ENCODE assay signal across 17 mouse cellular contexts in genomic region chr4:83623732-83624131, GRCm38 (mm10).
DNase-seq lines count a peak whose midpoint lies in the region; ATAC-seq and TF ChIP-seq lines count a peak whose summit lies in the region.
"Had no signal": no experiment of that assay in that cellular context is flagged by ENCODE, and none has a peak within 500 bp of the region (broad histone marks: within the 10 kb centered on the region; RNA-seq: fewer than 3 reads in every experiment).

No protein-coding gene starts in this region.

- H3K27ac ChIP-seq in liver, embryonic 11.5 days (ENCODE audit: low read depth, low read length) = no peak overlapping the region
- H3K27ac ChIP-seq in lung, postnatal 0 days (ENCODE audit: low read length) = no peak overlapping the region
- no peak overlapping the region; the same call in 1 of the 2 replicates for H3K27ac ChIP-seq in liver, embryonic 15.5 days (replicated peaks)
- H3K27ac ChIP-seq: embryonic facial prominence, embryonic 15.5 days; forebrain, embryonic 15.5 days; heart, embryonic 15.5 days; hindbrain, embryonic 13.5 days had no signal

- H3K4me2 ChIP-seq in liver, embryonic 11.5 days = peak overlapping the region; percentile 26
- H3K4me2 ChIP-seq in lung, postnatal 0 days (replicated peaks; ENCODE audit: low read depth, low read length) = peak overlapping the region; percentile 25; the same call in 1 of the 2 replicates
- H3K4me2 ChIP-seq in liver, embryonic 15.5 days = peak overlapping the region; percentile 38
- H3K4me2 ChIP-seq: embryonic facial prominence, embryonic 15.5 days; forebrain, embryonic 15.5 days; heart, embryonic 11.5 days; heart, embryonic 15.5 days; hindbrain, embryonic 13.5 days had no signal

- no peak for TF ChIP-seq CTCF in lung, postnatal 0 days (IDR thresholded peaks at IDR 0.05)
- TF ChIP-seq CTCF in lung, adult 2 months (IDR thresholded peaks at IDR 0.05; ENCODE audit: insufficient read depth, low read length) = no peak

- no peaks in the 10 kb centered on the region for H3K9me3 ChIP-seq in liver, embryonic 11.5 days (ENCODE audit: control insufficient read depth, low read length)
- H3K9me3 ChIP-seq in lung, postnatal 0 days (ENCODE audit: low read length) = no peaks in the 10 kb centered on the region
- no peaks in the 10 kb centered on the region for H3K9me3 ChIP-seq in liver, embryonic 15.5 days (replicated peaks)
- H3K9me3 ChIP-seq: embryonic facial prominence, embryonic 15.5 days; forebrain, embryonic 15.5 days; heart, embryonic 15.5 days; hindbrain, embryonic 13.5 days had no signal

- H3K9ac ChIP-seq in liver, embryonic 11.5 days (ENCODE audit: low read depth, low read length) = no peak overlapping the region
- H3K9ac ChIP-seq in lung, postnatal 0 days (replicated peaks; ENCODE audit: low read depth) = no peak overlapping the region
- no peak overlapping the region for H3K9ac ChIP-seq in liver, embryonic 15.5 days
- H3K9ac ChIP-seq: embryonic facial prominence, embryonic 15.5 days; forebrain, embryonic 15.5 days; heart, embryonic 15.5 days; hindbrain, embryonic 13.5 days had no signal

- peak; percentile 23; the same call in 1 of the 2 replicates for ATAC-seq in liver, embryonic 11.5 days (replicated peaks; ENCODE audit: low FRiP score)
- 0 out of 2 replicates have a peak, but pooled peaks have one; percentile 23 for ATAC-seq in lung, postnatal 0 days
- ATAC-seq in liver, embryonic 15.5 days (ENCODE audit: insufficient read depth) = no peak; the same call in 1 of the 2 replicates
- ATAC-seq: forebrain, embryonic 15.5 days had no signal

- H3K27me3 ChIP-seq in liver, embryonic 11.5 days (replicated peaks; ENCODE audit: control insufficient read depth, insufficient read depth, low read length) = no peaks in the 10 kb centered on the region
- no peaks in the 10 kb centered on the region for H3K27me3 ChIP-seq in lung, postnatal 0 days (replicated peaks; ENCODE audit: insufficient read depth, low read length)
- H3K27me3 ChIP-seq in liver, embryonic 15.5 days = no peaks in the 10 kb centered on the region
- H3K27me3 ChIP-seq: embryonic facial prominence, embryonic 15.5 days; forebrain, embryonic 15.5 days; heart, embryonic 15.5 days; hindbrain, embryonic 13.5 days had no signal

- H3K4me1 ChIP-seq in liver, embryonic 11.5 days (replicated peaks; ENCODE audit: control insufficient read depth, insufficient read depth, low read length) = no peaks in the 10 kb centered on the region; the same call in 1 of the 2 replicates
- H3K4me1 ChIP-seq in lung, postnatal 0 days (ENCODE audit: insufficient read depth, low read depth, low read length) = no peaks in the 10 kb centered on the region
- no peaks in the 10 kb centered on the region for H3K4me1 ChIP-seq in lung, adult 2 months (ENCODE audit: control insufficient read depth, insufficient read depth, low read length)
- peaks cover 6% of the 10 kb centered on the region for H3K4me1 ChIP-seq in liver, embryonic 15.5 days (replicated peaks)
- H3K4me1 ChIP-seq: embryonic facial prominence, embryonic 15.5 days; forebrain, embryonic 15.5 days; heart, embryonic 15.5 days; hindbrain, embryonic 13.5 days had no signal

- TF ChIP-seq EP300 in lung, postnatal 0 days (IDR thresholded peaks at IDR 0.05) = no peak

- no peak for TF ChIP-seq POLR2A in lung, adult 2 months (IDR thresholded peaks at IDR 0.05; ENCODE audit: borderline replicate concordance, extremely low read depth, low read depth, low read length)

- no peak overlapping the region for H3K4me3 ChIP-seq in liver, embryonic 11.5 days (ENCODE audit: low read depth, low read length)
- H3K4me3 ChIP-seq in lung, postnatal 0 days (ENCODE audit: low read depth, low read length) = no peak overlapping the region
- no peak overlapping the region for H3K4me3 ChIP-seq in lung, adult 2 months (replicated peaks; ENCODE audit: extremely low read depth, low read depth, low read length)
- peak overlapping the region; percentile 14; the same call in 1 of the 2 replicates for H3K4me3 ChIP-seq in liver, embryonic 15.5 days (replicated peaks)
- H3K4me3 ChIP-seq: embryonic facial prominence, embryonic 15.5 days; erythroblast, embryonic 14.5 days; forebrain, embryonic 15.5 days; heart, embryonic 15.5 days; hindbrain, embryonic 13.5 days had no signal

- DNase-seq in liver, embryonic 11.5 days (ENCODE audit: low spot score) = no peak
- no peak for DNase-seq in liver
- no peak for DNase-seq in lung, postnatal 0 days (ENCODE audit: low spot score)
- no peak for DNase-seq in lung, adult 2 months
- no peak for DNase-seq in gastrocnemius, postnatal 25 days
- DNase-seq in thymus, postnatal 14 days = no peak
- DNase-seq: adrenal gland, adult 2 months; adrenal gland, postnatal 25 days; cerebellum, adult 2 months; cerebellum, postnatal 10 days had no signal

- H3K36me3 ChIP-seq in liver, embryonic 11.5 days (ENCODE audit: control insufficient read depth, insufficient read depth, low read length) = no peaks in the 10 kb centered on the region
- H3K36me3 ChIP-seq in lung, postnatal 0 days (ENCODE audit: insufficient read depth, low read length) = no peaks in the 10 kb centered on the region
- H3K36me3 ChIP-seq in liver, embryonic 15.5 days (replicated peaks) = no peaks in the 10 kb centered on the region
- H3K36me3 ChIP-seq: embryonic facial prominence, embryonic 15.5 days; forebrain, embryonic 15.5 days; heart, embryonic 15.5 days; hindbrain, embryonic 13.5 days had no signal

- WGBS in liver, embryonic 11.5 days = 90% methylated on average over 4 of the region's 4 CpGs
- WGBS in lung, postnatal 0 days = 67% methylated on average over 4 of the region's 4 CpGs
- 79% methylated on average over 4 of the region's 4 CpGs for WGBS in lung, adult 2 months
- 81% methylated on average over 4 of the region's 4 CpGs for WGBS in liver, embryonic 15.5 days (ENCODE audit: insufficient replicate concordance)
